Mouse (Mus musculus) B cell, adult 2 months (primary cell): ENCODE results near the gene Nmt1.
A peak's percentile ranks its signal among the peaks of the same experiment; 100 is the strongest.

Experiments
- DNase-seq, 2 experiments: peaks; one replicate each; pipeline ENCODE4 v3.0.0; 2022

Nmt1 gene

GRCm38 (mm10) chr11:103093306-103093705, 65.3 kb downstream of the Nmt1 start:
- DNase-seq: no peak

- DNase-seq: peak; percentile 69 to 78
Observed at GRCm38 (mm10) chr11:103093862-103094833, 66.2 kb downstream of the Nmt1 start.

DNA sequence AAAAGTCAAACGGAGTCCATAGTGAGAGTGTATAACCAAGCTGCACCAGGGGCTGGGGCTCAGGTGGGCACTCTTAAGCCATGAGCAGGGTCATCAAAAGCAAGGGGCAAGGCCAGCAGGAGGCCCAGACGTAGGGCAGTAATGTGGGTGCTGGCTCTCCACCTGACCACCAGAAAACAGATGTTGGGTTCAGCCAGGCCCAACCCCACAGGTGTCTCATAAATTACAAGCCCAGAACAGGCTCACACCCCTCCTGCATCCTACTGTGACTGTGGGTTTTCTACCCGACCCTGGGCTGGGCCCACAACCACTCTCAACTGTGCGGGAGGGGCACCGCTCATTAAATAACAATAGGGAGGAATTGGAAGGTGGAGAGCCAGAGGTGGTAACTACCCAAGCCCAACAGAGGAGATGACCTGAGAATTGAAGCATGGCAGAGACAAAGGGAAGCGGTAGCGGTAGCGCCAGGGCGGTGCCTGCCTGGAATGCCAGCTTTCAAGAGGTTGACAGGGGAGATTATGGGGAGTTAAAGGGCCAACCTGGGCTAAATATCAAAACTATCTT, 67.2 kb downstream of the Nmt1 start:
- no peak for DNase-seq

GRCm38 (mm10) chr11:103095801-103096200, 67.8 kb downstream of the Nmt1 start:
- no peak for DNase-seq

- no peak for DNase-seq
Observed at GRCm38 (mm10) chr11:103096979-103097894, 69.2 kb downstream of the Nmt1 start.

DNA sequence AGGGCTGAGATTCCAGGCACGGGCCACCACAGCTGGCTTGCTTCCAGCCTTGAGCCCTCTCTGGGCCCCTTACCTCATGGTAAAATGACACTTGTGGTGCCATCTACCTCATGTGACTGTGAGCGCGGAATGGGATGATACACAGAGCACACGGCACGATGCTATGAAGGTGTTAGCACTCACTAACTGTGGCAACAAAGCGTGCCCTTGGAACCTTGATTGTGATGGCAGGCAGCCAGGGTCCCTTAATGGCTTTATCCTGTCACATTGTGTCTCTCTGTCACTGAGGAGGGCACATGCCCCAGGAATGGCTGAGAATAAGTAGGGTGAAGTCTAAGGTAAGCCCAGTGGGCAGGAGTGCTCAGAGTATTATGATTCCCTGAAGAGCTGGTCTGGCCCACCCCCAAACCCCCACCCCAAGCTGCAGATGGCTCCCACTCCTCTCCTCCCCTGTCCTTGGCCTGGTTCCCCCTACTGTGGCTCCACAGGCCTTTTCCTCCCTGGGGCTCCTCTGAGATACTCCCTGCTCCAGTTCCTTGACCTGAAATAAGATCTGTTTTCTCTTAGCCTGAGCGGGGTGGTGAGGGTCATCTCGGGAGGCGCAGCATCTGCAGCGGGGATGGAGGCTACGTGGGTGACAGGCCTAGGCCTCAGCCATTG, 70.7 kb downstream of the Nmt1 start:
- DNase-seq: no peak

- DNase-seq: no peak
Observed at GRCm38 (mm10) chr11:103099352-103099940, 71.5 kb downstream of the Nmt1 start.

DNA sequence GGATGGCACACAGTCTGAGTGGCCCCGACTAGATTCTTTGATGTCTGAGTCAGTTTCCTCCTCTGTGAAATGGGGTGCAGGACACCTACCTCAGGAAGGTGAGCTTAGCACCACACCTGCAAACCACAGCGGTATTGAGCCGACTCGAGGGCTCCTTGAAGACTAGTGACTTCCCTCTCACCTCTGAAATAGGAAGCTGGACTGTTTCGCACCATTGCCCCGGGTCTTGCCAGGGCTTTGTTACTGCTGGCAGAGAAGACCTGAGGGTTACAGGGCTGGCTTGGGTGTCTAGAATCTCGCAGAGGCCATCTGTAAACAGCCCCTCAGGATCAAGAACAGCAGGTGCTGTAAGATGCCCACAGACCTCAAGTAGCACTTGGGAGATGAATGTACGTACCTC, 72.4 kb downstream of the Nmt1 start:
- DNase-seq: peak; percentile 43 to 47

- DNase-seq: peak; percentile 43 to 46
Observed at GRCm38 (mm10) chr11:103101481-103101865, 73.5 kb downstream of the Nmt1 start, which contains the start of the genes Plcd3 and Acbd4. Plcd3 (minus strand) TSS chr11:103101658. Acbd4 (plus strand) TSS chr11:103101682.

- DNase-seq: peak; percentile 60 to 61
Observed at GRCm38 (mm10) chr11:103101866-103102501, 74.0 kb downstream of the Nmt1 start.

- DNase-seq: peak; percentile 100
Observed at GRCm38 (mm10) chr11:103102725-103103349, 74.8 kb downstream of the Nmt1 start.

- DNase-seq: no peak
Observed at GRCm38 (mm10) chr11:103103621-103104020, 75.6 kb downstream of the Nmt1 start.

DNA sequence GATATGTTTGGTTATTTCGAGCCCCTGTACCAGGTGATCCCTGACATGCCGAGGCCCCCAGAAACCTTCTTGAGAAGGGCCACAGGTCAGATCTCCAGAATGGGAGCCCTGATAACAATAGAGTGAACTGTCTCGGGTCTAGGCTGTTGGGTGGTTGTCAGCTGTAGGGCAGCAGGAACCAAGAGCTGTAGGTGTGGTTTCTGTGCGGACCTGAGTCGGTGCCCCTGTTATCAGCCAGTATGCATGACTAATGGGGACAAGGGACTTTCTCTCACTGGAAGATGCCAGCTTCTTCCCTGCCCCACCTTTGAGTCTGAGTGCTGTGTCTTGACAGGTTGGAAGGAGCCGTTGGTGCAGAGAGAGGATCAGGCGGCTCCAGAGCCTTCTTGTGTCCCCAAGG, 76.5 kb downstream of the Nmt1 start:
- no peak for DNase-seq

DNA sequence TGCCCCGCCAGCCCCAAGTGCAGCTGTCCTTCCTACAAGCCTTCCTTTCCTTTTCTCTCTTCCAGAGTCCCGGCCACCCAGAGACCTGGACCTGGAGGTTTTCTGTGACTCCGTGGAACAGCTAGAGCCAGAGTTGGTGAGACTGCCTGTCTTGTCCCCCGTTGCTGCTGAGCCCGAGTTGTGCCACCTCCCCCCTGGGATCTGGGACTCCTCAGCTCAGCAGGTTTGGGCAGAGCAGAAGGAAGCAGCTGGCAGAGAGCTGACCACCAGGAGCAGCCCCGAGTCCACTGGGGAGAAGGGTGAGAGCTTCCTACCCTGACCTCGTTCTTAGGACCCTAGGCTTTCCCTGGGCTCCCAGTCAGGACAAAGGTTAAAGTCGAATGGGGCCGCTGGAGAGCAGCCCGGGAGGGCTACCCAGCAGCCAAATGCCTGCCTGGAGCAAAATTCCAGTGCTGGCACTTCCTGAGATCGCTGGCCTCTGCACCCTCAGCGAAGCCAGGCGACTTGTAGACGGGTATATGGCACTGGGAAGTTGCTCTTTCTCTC, 77.3 kb downstream of the Nmt1 start:
- DNase-seq: no peak

DNA sequence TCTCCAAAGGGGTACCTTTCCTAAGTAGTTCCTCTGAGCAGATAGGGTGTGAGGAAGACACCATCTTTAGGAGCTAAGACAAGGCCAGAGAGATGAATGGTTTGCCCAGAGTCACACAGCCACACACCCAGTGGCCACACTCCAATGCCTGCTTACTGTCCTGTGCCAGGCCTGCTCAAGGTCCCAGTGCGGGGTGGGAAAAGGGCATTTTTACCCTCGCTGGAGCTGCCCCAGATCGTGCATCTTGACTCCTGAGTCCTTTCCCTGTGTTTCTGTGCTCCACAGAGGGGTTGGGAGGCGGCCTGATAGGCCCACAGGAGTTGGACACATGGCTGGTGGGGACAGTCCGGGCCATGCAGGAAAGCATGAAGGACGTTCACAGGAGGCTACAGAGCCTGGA, 77.8 kb downstream of the Nmt1 start:
- no peak for DNase-seq

GRCm38 (mm10) chr11:103106386-103106785, 78.4 kb downstream of the Nmt1 start:
- no peak for DNase-seq

- DNase-seq: no peak
Observed at GRCm38 (mm10) chr11:103111301-103111700, 83.3 kb downstream of the Nmt1 start.

- no peak for DNase-seq
Observed at GRCm38 (mm10) chr11:103111881-103112551, 84.0 kb downstream of the Nmt1 start.

DNA sequence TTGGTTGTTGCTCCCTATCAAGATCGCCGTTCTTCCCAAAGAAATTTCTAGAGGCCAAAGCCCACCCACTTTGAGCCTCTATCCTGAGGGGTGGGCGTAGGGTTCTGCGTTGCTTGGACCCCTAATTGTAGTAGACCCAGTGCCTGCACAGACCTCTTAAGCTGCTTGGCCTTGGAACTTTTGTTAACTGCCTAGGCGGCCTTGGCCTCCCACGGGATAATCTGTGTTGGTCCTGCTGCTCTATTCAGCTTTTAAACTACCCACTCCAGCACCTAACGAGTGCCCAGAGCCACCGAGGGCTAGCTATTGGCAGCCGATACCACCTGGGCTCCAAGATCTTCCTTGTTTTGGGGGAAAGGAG, 84.5 kb downstream of the Nmt1 start:
- no peak for DNase-seq

DNA sequence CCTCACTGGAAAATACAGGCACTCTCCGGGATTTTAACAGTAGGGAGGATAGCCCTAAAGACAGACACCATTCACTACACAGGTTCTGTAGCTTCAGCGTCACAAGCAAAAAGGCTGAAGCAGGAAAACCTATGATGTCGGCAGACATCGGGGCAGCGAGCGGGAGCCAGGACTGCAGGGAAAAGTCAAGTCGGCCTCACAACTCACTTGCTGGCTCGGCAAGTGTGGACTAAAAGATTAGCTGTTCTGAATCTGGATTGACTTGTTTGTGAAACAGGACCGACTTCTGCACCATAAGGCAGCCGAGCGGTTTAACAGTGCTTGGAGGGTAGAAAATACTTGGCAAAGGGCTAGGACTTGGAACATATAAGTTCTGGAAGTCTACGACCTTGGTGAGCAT, 85.0 kb downstream of the Nmt1 start:
- no peak for DNase-seq
